Mouse (Mus musculus): Measurements from ENCODE around the gene Il1r2. TPM values are rescaled to one million over a fixed set of nuclear protein-coding genes. Genes with fewer than 3 reads are reported as not detected.

Gene Il1r2
- total RNA-seq, 1 experiment = 2.6 TPM

DNA sequence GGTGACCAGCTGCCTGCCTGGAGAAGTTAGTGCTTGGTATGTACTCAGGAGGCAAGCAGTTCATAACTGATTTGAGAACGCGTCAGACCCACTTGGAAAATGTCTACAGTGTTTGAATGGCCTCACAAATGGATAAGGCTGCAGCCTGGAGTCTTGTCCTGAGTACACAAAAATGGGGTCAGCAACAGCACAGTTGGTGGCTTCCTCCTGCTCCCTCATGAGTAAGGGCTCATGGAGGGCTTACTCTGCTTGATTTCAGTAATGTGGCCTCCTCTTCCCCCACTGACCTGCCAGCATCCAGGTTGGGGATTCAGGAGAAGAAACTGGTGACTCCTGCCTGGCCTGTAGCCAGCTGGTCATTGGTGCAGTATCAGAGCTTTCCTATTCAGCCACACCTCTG, 42.3 kb upstream of the Il1r2 start:
- no peak overlapping the region for H3K27ac ChIP-seq (ENCODE audit: insufficient read depth, low read depth, low read length, poor library complexity, severe bottlenecking)
- no peak for DNase-seq (ENCODE audit: low read depth, low spot score)
- H3K36me3 ChIP-seq (ENCODE audit: control insufficient read depth, insufficient read depth, low read length, poor library complexity, severe bottlenecking) = no peaks in the 10 kb centered on the region
- no peak overlapping the region for H3K4me3 ChIP-seq (ENCODE audit: insufficient read depth in 1 of 2, low read depth in 1 of 2, low read length in 2 of 2, poor library complexity in 1 of 2, severe bottlenecking in 1 of 2)
- no peaks in the 10 kb centered on the region for H3K9me3 ChIP-seq (ENCODE audit: control insufficient read depth, insufficient read depth, low read depth, low read length)
- TF ChIP-seq CHD2 (IDR thresholded peaks at IDR 0.05; ENCODE audit: low read depth, low read length) (no peak), ZC3H11A (IDR thresholded peaks at IDR 0.05; ENCODE audit: borderline replicate concordance, low read depth, low read length) (no peak), ZNF384 (IDR thresholded peaks at IDR 0.05; ENCODE audit: low read depth, low read length) (no peak), HCFC1 (IDR thresholded peaks at IDR 0.05; ENCODE audit: borderline replicate concordance, insufficient read depth, low read length) (no peak), MAFK (IDR thresholded peaks at IDR 0.05; ENCODE audit: insufficient read depth, low read depth, low read length) (no peak)
- H3K4me1 ChIP-seq (ENCODE audit: control insufficient read depth in 2 of 2, insufficient read depth in 2 of 2, low read length in 2 of 2, poor library complexity in 1 of 2) = peaks cover 0 to 2% of the 10 kb centered on the region in 2 experiments; a peak in 1 of 4 replicates
- no peak overlapping the region for H3K9ac ChIP-seq (ENCODE audit: insufficient read depth, low read depth, low read length, poor library complexity, severe bottlenecking)
- in situ Hi-C loops (cut with MboI; ENCODE audit: low sequenced_read_pairs in 2 of 2, unreplicated experiment in 2 of 2) = no loop called here

DNA sequence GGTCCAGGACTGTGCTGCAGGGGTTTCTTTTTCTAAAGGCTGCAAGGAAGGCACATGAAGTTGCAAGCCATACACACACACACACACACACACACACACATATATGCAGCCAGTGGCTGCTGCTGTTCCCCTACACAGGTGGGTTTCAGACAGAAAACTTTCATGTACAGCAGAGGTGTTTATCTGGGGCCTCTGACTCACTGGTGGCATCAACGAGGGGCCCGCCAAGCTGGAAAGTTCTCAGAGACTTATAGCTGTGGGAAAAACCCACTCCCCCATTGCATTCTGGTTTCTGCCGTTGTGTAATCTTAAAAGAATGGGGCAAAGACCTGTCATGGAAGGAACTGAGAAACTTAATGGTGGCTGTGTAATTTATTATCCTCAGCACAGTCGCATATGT, 40.6 kb upstream of the Il1r2 start:
- no peak for TF ChIP-seq ZNF384 (IDR thresholded peaks at IDR 0.05; ENCODE audit: low read depth, low read length)
- TF ChIP-seq CHD2 (IDR thresholded peaks at IDR 0.05; ENCODE audit: low read depth, low read length) = no peak
- no peak for TF ChIP-seq MAFK (IDR thresholded peaks at IDR 0.05; ENCODE audit: insufficient read depth, low read depth, low read length)
- TF ChIP-seq ZC3H11A (IDR thresholded peaks at IDR 0.05; ENCODE audit: borderline replicate concordance, low read depth, low read length) = no peak
- in situ Hi-C loops (cut with MboI; ENCODE audit: low sequenced_read_pairs in 2 of 2, unreplicated experiment in 2 of 2) = no loop called here
- peaks cover 0 to 2% of the 10 kb centered on the region in 2 experiments; a peak in 1 of 4 replicates for H3K4me1 ChIP-seq (ENCODE audit: control insufficient read depth in 2 of 2, insufficient read depth in 2 of 2, low read length in 2 of 2, poor library complexity in 1 of 2)
- no peak overlapping the region for H3K27ac ChIP-seq (ENCODE audit: insufficient read depth, low read depth, low read length, poor library complexity, severe bottlenecking)
- no peak overlapping the region for H3K4me3 ChIP-seq (ENCODE audit: insufficient read depth in 1 of 2, low read depth in 1 of 2, low read length in 2 of 2, poor library complexity in 1 of 2, severe bottlenecking in 1 of 2)
- no peak for DNase-seq (ENCODE audit: low read depth, low spot score)
- no peaks in the 10 kb centered on the region for H3K36me3 ChIP-seq (ENCODE audit: control insufficient read depth, insufficient read depth, low read length, poor library complexity, severe bottlenecking)
- no peak overlapping the region for H3K9ac ChIP-seq (ENCODE audit: insufficient read depth, low read depth, low read length, poor library complexity, severe bottlenecking)
- no peaks in the 10 kb centered on the region for H3K9me3 ChIP-seq (ENCODE audit: control insufficient read depth, insufficient read depth, low read depth, low read length)

- in situ Hi-C loops (cut with MboI; ENCODE audit: low sequenced_read_pairs in 2 of 2, unreplicated experiment in 2 of 2) = no loop called here
- TF ChIP-seq MAFK (IDR thresholded peaks at IDR 0.05; ENCODE audit: insufficient read depth, low read depth, low read length) (peak; percentile 76), HCFC1 (IDR thresholded peaks at IDR 0.05; ENCODE audit: borderline replicate concordance, insufficient read depth, low read length) (no peak), CHD2 (IDR thresholded peaks at IDR 0.05; ENCODE audit: low read depth, low read length) (no peak), ZC3H11A (IDR thresholded peaks at IDR 0.05; ENCODE audit: borderline replicate concordance, low read depth, low read length) (no peak), ZNF384 (IDR thresholded peaks at IDR 0.05; ENCODE audit: low read depth, low read length) (no peak)
- no peak for DNase-seq (ENCODE audit: low read depth, low spot score)
Observed at GRCm38 (mm10) chr1:40033743-40034420, 40.0 kb upstream of the Il1r2 start.

DNA sequence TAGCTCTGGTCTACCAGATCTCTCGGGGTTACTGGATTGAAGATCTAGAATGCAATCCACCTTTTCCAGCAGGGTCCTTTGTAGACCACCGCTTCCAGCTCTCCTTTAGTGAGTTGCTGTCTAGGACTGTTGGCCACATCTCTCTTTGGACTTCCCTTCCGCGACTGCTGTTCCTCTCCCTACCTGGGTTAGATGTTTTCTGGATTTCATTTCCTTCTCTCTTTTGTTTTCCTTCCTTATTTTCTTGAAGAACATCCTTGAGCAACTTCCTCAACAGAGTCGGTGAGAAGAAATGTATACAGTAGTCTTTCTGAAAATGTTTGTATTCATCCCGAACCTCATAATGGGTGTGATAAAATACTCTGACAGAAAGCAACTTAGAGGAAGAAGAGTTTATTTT, 36.0 kb upstream of the Il1r2 start:
- no peak overlapping the region for H3K9ac ChIP-seq (ENCODE audit: insufficient read depth, low read depth, low read length, poor library complexity, severe bottlenecking)
- H3K4me1 ChIP-seq (ENCODE audit: control insufficient read depth in 2 of 2, insufficient read depth in 2 of 2, low read length in 2 of 2, poor library complexity in 1 of 2) = peaks cover 0 to 2% of the 10 kb centered on the region in 2 experiments; a peak in 1 of 4 replicates
- no peak overlapping the region for H3K4me3 ChIP-seq (ENCODE audit: insufficient read depth in 1 of 2, low read depth in 1 of 2, low read length in 2 of 2, poor library complexity in 1 of 2, severe bottlenecking in 1 of 2)
- in situ Hi-C loops (cut with MboI; ENCODE audit: low sequenced_read_pairs in 2 of 2, unreplicated experiment in 2 of 2) = no loop called here
- TF ChIP-seq MAFK (IDR thresholded peaks at IDR 0.05; ENCODE audit: insufficient read depth, low read depth, low read length) = no peak
- no peak for TF ChIP-seq CHD2 (IDR thresholded peaks at IDR 0.05; ENCODE audit: low read depth, low read length)
- no peaks in the 10 kb centered on the region for H3K9me3 ChIP-seq (ENCODE audit: control insufficient read depth, insufficient read depth, low read depth, low read length)
- DNase-seq (ENCODE audit: low read depth, low spot score) = no peak
- H3K36me3 ChIP-seq (ENCODE audit: control insufficient read depth, insufficient read depth, low read length, poor library complexity, severe bottlenecking) = no peaks in the 10 kb centered on the region
- H3K27ac ChIP-seq (ENCODE audit: insufficient read depth, low read depth, low read length, poor library complexity, severe bottlenecking) = no peak overlapping the region

More at GRCm38 (mm10) chr1:40033743-40034420, 40.0 kb upstream of the Il1r2 start:
- Histone ChIP-seq H3K27ac (ENCODE audit: insufficient read depth, low read depth, low read length, poor library complexity, severe bottlenecking) (no peak overlapping the region), H3K9me3 (ENCODE audit: control insufficient read depth, insufficient read depth, low read depth, low read length) (no peaks in the 10 kb centered on the region), H3K4me1 (ENCODE audit: control insufficient read depth in 2 of 2, insufficient read depth in 2 of 2, low read length in 2 of 2, poor library complexity in 1 of 2) (peaks cover 0 to 2% of the 10 kb centered on the region in 2 experiments; a peak in 1 of 4 replicates), H3K9ac (ENCODE audit: insufficient read depth, low read depth, low read length, poor library complexity, severe bottlenecking) (no peak overlapping the region), H3K4me3 (ENCODE audit: insufficient read depth in 1 of 2, low read depth in 1 of 2, low read length in 2 of 2, poor library complexity in 1 of 2, severe bottlenecking in 1 of 2) (no peak overlapping the region), H3K36me3 (ENCODE audit: control insufficient read depth, insufficient read depth, low read length, poor library complexity, severe bottlenecking) (no peaks in the 10 kb centered on the region)

- DNase-seq (ENCODE audit: low read depth, low spot score) = no peak
- Histone ChIP-seq H3K4me1 (ENCODE audit: control insufficient read depth in 2 of 2, insufficient read depth in 2 of 2, low read length in 2 of 2, poor library complexity in 1 of 2) (no peaks in the 10 kb centered on the region), H3K36me3 (ENCODE audit: control insufficient read depth, insufficient read depth, low read length, poor library complexity, severe bottlenecking) (no peaks in the 10 kb centered on the region), H3K27ac (ENCODE audit: insufficient read depth, low read depth, low read length, poor library complexity, severe bottlenecking) (no peak overlapping the region), H3K9me3 (ENCODE audit: control insufficient read depth, insufficient read depth, low read depth, low read length) (no peaks in the 10 kb centered on the region), H3K4me3 (ENCODE audit: insufficient read depth in 1 of 2, low read depth in 1 of 2, low read length in 2 of 2, poor library complexity in 1 of 2, severe bottlenecking in 1 of 2) (no peak overlapping the region), H3K9ac (ENCODE audit: insufficient read depth, low read depth, low read length, poor library complexity, severe bottlenecking) (no peak overlapping the region)
- TF ChIP-seq ZC3H11A (IDR thresholded peaks at IDR 0.05; ENCODE audit: borderline replicate concordance, low read depth, low read length) = no peak
- no peak for TF ChIP-seq CHD2 (IDR thresholded peaks at IDR 0.05; ENCODE audit: low read depth, low read length)
- TF ChIP-seq MAFK (IDR thresholded peaks at IDR 0.05; ENCODE audit: insufficient read depth, low read depth, low read length) = no peak
- no peak for TF ChIP-seq ZNF384 (IDR thresholded peaks at IDR 0.05; ENCODE audit: low read depth, low read length)
- no peak for TF ChIP-seq HCFC1 (IDR thresholded peaks at IDR 0.05; ENCODE audit: borderline replicate concordance, insufficient read depth, low read length)
- in situ Hi-C loops (cut with MboI; ENCODE audit: low sequenced_read_pairs in 2 of 2, unreplicated experiment in 2 of 2) = no loop called here
Observed at GRCm38 (mm10) chr1:40045686-40046085, 28.2 kb upstream of the Il1r2 start.
